Mouse (Mus musculus) mouse trophoblast stem cell (cell line): ENCODE results near the gene Tacr2.

Experiments used
- in situ Hi-C, 2 experiments: fragments of 300-500 bp; cut with MseI, MboI; formaldehyde crosslinking; loops; 2 replicates in 1 of 2; 3 replicates in 1 of 2; pipeline ENCODE4 v1.15.1; 2025

Tacr2 gene

GRCm38 (mm10) chr10:62252000-62252488, at the start of gene Tacr2:
Gene Tacr2 (plus strand): TSS chr10:62252438.
- in situ Hi-C loops: no loop called here

GRCm38 (mm10) chr10:62202574-62202973, 49.7 kb upstream of the Tacr2 start:
- in situ Hi-C loops: no loop called here

GRCm38 (mm10) chr10:62208241-62208896, 43.9 kb upstream of the Tacr2 start:
- in situ Hi-C loops: no loop called here

DNA sequence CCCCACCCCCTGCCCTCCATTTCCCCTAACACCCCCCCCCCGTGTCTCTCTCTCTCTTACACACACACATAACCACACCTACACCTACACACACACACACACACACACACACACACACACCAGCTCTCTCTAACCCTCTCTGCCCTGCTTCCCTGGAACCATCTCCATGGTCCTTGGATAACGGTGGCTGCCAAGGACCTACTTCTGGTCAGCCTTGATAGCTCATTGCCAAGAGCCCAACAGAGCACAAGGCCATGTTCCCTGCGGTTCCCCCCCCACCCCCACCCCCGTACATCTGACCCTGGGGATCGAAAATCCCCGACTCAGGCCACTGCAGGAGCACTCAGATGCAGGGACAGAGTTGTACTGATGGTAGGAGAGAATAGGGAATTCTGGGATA, 40.9 kb upstream of the Tacr2 start:
- in situ Hi-C loops: no loop called here

- in situ Hi-C loops: no loop called here
Measured at GRCm38 (mm10) chr10:62215169-62215616, 37.0 kb upstream of the Tacr2 start.

- in situ Hi-C loops: no loop called here
Measured at GRCm38 (mm10) chr10:62215633-62216032, 36.6 kb upstream of the Tacr2 start.

GRCm38 (mm10) chr10:62216595-62216994, 35.6 kb upstream of the Tacr2 start:
- in situ Hi-C loops: no loop called here

GRCm38 (mm10) chr10:62217196-62217595, 35.0 kb upstream of the Tacr2 start:
- in situ Hi-C loops: no loop called here

DNA sequence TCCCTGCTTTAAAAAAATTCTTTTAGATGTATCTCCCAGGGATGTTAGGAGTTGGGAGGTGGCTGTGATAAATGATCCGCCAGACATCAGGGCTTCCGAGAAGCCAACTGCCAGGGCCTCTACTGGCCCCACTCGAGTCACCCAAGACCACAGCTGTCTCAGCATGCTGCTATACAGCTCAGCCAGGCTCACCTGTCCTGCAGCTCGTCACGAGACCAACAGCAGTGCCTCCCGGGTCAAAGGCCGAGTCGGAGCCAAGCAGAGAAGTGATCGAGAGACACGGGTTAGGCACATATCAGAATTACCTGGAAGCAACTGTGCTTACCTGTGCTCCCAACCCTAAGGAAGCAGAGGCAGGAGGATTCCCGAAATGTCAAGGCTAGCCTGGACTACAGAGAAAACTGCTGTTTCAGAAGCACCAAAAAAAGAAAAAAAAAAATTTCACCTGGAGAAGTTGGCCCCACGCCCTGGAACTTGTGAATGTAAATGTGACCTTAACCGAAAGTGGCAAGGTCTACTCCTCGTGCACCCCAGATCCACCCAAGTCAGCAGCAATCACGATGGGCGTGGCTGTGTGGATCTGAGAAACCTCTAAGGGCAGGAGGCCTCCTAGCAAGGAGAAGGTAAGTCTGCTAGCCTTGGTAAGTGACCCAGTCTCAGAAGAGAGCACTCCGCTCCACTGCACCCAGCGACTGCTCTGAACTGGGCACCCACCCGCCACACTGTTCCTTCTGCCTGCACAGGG, 34.0 kb upstream of the Tacr2 start:
- in situ Hi-C loops: no loop called here

DNA sequence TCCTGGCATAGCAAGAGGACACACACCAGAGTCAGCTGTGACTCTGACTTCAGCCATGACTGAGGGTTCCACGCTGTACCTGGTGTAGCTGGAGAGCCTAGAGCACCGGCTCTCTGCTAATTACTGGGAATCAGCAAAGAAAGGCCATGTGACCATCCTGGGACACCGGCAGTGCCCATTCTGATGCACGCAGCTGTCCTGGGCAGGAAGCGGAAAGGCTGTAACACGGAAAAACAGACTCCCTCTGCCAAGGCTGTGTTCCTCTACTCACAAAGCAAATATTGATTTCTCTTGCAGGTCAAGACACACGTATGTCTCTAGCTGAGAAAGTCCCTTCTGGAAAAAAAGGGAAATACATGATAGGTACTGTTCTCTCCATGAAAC, 33.5 kb upstream of the Tacr2 start:
- in situ Hi-C loops: no loop called here

DNA sequence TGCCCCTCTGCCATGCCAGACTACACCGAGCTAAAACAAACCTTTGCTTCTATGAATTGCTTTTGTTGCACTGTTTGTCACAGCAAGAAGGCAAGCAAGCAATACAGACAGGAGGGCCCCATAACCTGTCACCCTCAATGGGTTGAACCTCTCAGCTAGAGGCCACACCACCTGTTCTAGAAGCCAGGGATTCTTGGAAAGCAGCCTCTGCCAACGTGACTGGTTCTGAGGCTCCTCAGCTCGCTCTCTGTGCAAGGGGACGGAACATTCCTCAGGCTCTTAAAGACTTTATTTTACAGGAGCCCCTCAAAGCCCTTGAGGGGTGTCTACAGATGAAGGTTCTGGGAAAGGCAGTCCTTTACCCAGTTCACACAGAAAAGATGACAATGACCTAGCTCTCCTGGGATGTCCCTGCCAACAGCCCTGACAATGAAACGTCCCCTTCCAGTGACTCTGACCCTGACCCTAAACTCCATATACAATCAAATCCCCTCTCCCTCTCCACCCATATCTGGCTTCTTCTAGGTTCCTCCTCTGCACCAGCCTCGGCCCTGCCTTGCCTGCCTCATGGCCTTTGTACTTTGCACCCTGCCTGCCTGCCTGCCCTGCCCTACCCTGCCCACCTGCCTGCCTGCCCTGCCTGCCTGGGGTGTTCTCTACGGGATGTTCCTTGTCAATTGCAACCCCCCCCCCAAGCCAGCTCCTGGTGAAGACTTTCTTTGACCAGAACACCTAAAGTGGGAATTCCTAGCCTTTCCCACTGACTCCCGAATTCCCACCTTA, 31.3 kb upstream of the Tacr2 start:
- in situ Hi-C loops: no loop called here

GRCm38 (mm10) chr10:62221647-62222046, 30.6 kb upstream of the Tacr2 start:
- in situ Hi-C loops: no loop called here

GRCm38 (mm10) chr10:62222777-62223176, 29.5 kb upstream of the Tacr2 start:
- in situ Hi-C loops: no loop called here

- in situ Hi-C loops: no loop called here
Measured at GRCm38 (mm10) chr10:62224231-62224630, 28.0 kb upstream of the Tacr2 start.

- in situ Hi-C loops: no loop called here
Measured at GRCm38 (mm10) chr10:62225839-62226238, 26.4 kb upstream of the Tacr2 start.

- in situ Hi-C loops: no loop called here
Measured at GRCm38 (mm10) chr10:62228126-62228525, 24.1 kb upstream of the Tacr2 start.

GRCm38 (mm10) chr10:62230708-62231394, 21.4 kb upstream of the Tacr2 start, which contains the start of gene Tspan15:
Gene Tspan15 (minus strand): TSS chr10:62231251.
- in situ Hi-C loops: no loop called here

- in situ Hi-C loops: no loop called here
Measured at GRCm38 (mm10) chr10:62231395-62231732, 20.9 kb upstream of the Tacr2 start.

DNA sequence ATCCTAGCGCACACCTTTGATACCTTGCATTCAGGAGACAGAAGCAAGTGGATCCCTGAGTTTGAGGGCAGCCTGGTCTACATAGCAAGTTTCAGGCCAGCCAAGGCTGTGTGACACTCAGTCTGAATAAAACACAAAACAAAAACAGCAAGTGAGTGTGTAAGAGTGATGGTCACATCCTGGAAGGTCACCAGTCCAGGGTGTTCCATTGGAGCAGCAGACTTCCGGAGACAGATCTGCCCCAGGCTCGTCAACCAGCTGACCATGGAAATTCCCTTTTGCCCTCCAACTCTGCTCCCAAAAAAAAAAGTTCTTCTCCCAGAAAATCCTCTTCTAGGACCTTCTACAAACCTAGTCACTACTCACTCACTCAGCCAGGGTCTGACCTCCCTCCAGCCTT, 20.4 kb upstream of the Tacr2 start:
- in situ Hi-C loops: no loop called here

DNA sequence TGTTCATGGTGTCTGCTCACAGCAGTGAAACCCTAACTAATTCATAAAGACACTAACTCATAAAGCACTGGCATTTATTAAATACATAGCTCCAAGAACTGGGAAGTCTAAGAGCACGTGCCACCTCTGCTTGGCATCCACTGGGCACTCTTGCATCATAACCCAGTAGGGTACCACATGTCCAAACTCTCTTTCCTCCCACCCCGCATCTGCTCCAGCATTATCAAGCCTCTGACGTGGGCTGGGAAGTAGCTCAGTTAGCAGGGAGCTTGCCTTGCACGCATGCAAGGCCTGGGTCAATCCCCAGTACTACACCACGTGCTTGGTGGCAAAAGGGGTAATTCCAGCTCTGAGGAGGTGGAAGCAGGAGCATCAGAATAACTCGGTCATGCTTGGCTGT, 16.1 kb upstream of the Tacr2 start:
- in situ Hi-C loops: no loop called here

GRCm38 (mm10) chr10:62237205-62237604, 15.0 kb upstream of the Tacr2 start:
- in situ Hi-C loops: no loop called here

DNA sequence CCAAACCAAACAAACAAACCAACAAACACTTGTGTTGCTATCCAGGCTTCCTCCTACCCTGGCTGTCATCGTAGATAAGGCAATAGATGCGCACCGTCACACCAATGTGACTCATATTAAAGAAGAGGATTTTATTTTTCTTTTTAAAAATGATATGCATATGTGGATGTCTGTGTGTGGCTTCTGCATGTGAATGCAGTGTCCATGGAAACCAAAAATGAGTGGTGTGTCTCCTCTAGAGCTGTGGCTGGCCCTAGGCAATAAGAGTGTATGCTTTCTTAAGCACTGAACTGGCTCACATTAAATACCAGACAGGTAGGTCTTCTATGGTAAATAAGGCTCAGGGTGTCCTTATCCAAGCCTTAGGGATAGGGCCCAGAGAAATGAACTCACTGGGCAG, 13.6 kb upstream of the Tacr2 start:
- in situ Hi-C loops: no loop called here
